Mouse (Mus musculus): ENCODE measurements around the gene Zfp688.
"Not testable (repeated sequence)": the region's sequence is repeated elsewhere in the genome, so short reads cannot be mapped to it uniquely, and the experiment has no call there.

Zfp688 gene

GRCm38 (mm10) chr7:127422247-127422646, 379 bp upstream of the Zfp688 start:
- ATAC-seq (ENCODE audit: insufficient number of reproducible peaks, low FRiP score, low TSS enrichment), result peak; percentile 56; the same call in 1 of the 2 replicates

GRCm38 (mm10) chr7:127411418-127411817, 10.4 kb downstream of the Zfp688 start:
- no peak for ATAC-seq (ENCODE audit: insufficient number of reproducible peaks, low FRiP score, low TSS enrichment)

- ATAC-seq (ENCODE audit: insufficient number of reproducible peaks, low FRiP score, low TSS enrichment), result peak; percentile 74; the same call in 1 of the 2 replicates
These were observed 15.6 kb downstream of the Zfp688 start, which contains the start of gene Zfp764 for GRCm38 (mm10) chr7:127406002-127406987. TSS of gene Zfp764 (minus strand) at chr7:127406822.

- not testable (repeated sequence) for ATAC-seq (ENCODE audit: insufficient number of reproducible peaks, low FRiP score, low TSS enrichment)
These were observed 17.8 kb downstream of the Zfp688 start for GRCm38 (mm10) chr7:127404101-127404500.

- no peak for ATAC-seq (ENCODE audit: insufficient number of reproducible peaks, low FRiP score, low TSS enrichment)
These were observed 18.9 kb downstream of the Zfp688 start for GRCm38 (mm10) chr7:127402980-127403379.

- no peak for ATAC-seq (ENCODE audit: insufficient number of reproducible peaks, low FRiP score, low TSS enrichment)
These were observed 21.5 kb downstream of the Zfp688 start for GRCm38 (mm10) chr7:127400355-127400754.

GRCm38 (mm10) chr7:127393944-127394333, 27.9 kb downstream of the Zfp688 start:
- ATAC-seq (ENCODE audit: insufficient number of reproducible peaks, low FRiP score, low TSS enrichment), result no peak

GRCm38 (mm10) chr7:127393157-127393943, 28.5 kb downstream of the Zfp688 start, which contains the start of gene E430018J23Rik:
TSS of gene E430018J23Rik (minus strand) at chr7:127393629.
- ATAC-seq (ENCODE audit: insufficient number of reproducible peaks, low FRiP score, low TSS enrichment), result peak; percentile 93

- ATAC-seq (ENCODE audit: insufficient number of reproducible peaks, low FRiP score, low TSS enrichment), result no peak
These were observed 29.5 kb downstream of the Zfp688 start for GRCm38 (mm10) chr7:127392251-127392824.

GRCm38 (mm10) chr7:127391538-127391937, 30.3 kb downstream of the Zfp688 start:
- no peak for ATAC-seq (ENCODE audit: insufficient number of reproducible peaks, low FRiP score, low TSS enrichment)

GRCm38 (mm10) chr7:127390306-127390705, 31.6 kb downstream of the Zfp688 start:
- ATAC-seq (ENCODE audit: insufficient number of reproducible peaks, low FRiP score, low TSS enrichment), result no peak

GRCm38 (mm10) chr7:127388201-127388600, 33.7 kb downstream of the Zfp688 start:
- ATAC-seq (ENCODE audit: insufficient number of reproducible peaks, low FRiP score, low TSS enrichment), result not testable (repeated sequence)

- peak; percentile 79; the same call in 1 of the 2 replicates for ATAC-seq (ENCODE audit: insufficient number of reproducible peaks, low FRiP score, low TSS enrichment)
These were observed 35.1 kb downstream of the Zfp688 start, which contains the start of gene 9130019O22Rik for GRCm38 (mm10) chr7:127386641-127387392. TSS of gene 9130019O22Rik (minus strand) at chr7:127387166.

- ATAC-seq (ENCODE audit: insufficient number of reproducible peaks, low FRiP score, low TSS enrichment), result not testable (repeated sequence)
These were observed 36.3 kb downstream of the Zfp688 start for GRCm38 (mm10) chr7:127385560-127385959.

GRCm38 (mm10) chr7:127378310-127378921, 43.5 kb downstream of the Zfp688 start:
- no peak for ATAC-seq (ENCODE audit: insufficient number of reproducible peaks, low FRiP score, low TSS enrichment)

GRCm38 (mm10) chr7:127375271-127376245, 46.3 kb downstream of the Zfp688 start, which contains the start of gene Zfp747:
TSS of gene Zfp747 (minus strand) at chr7:127376050.
- ATAC-seq (ENCODE audit: insufficient number of reproducible peaks, low FRiP score, low TSS enrichment), result peak; percentile 91; the same call in 1 of the 2 replicates

GRCm38 (mm10) chr7:127371870-127372269, 50.0 kb downstream of the Zfp688 start:
- ATAC-seq (ENCODE audit: insufficient number of reproducible peaks, low FRiP score, low TSS enrichment), result not testable (repeated sequence)

- ATAC-seq (ENCODE audit: insufficient number of reproducible peaks, low FRiP score, low TSS enrichment), result no peak
These were observed 50.7 kb downstream of the Zfp688 start for GRCm38 (mm10) chr7:127371213-127371612.

Measured in cerebellum, adult (tissue).